Mouse (Mus musculus) erythroblast, embryonic 14.5 days (primary cell): ENCODE data around the gene Zfp451. TPM values are rescaled to one million over a fixed set of nuclear protein-coding genes. Genes with fewer than 3 reads are reported as not detected.
"Not testable (repeated sequence)": the region's sequence is repeated elsewhere in the genome, so short reads cannot be mapped to it uniquely, and the experiment has no call there.

Source experiments
- H3K27me3 ChIP-seq: 2 replicates; pipeline ENCODE4 v1.6.1; 2012; ENCODE audit warnings: inconsistent platforms; ENCODE audit not compliant: control insufficient read depth
- H3K36me3 ChIP-seq: 2 replicates; pipeline ENCODE4 v1.6.1; 2012; ENCODE audit warnings: mild to moderate bottlenecking, inconsistent platforms; ENCODE audit not compliant: control insufficient read depth
- H3K4me1 ChIP-seq: 2 replicates; pipeline ENCODE4 v1.6.1; 2012; ENCODE audit warnings: inconsistent platforms; ENCODE audit not compliant: control insufficient read depth
- H3K4me3 ChIP-seq: replicated peaks from 2 replicates; pipeline ENCODE3; 2012; ENCODE audit warnings: moderate library complexity, mild to moderate bottlenecking, inconsistent platforms
- H3K9me3 ChIP-seq: 2 replicates; pipeline ENCODE4 v1.6.1; 2012; ENCODE audit warnings: low read length, inconsistent platforms, mixed read lengths; ENCODE audit not compliant: control insufficient read depth
- GATA1 ChIP-seq: IDR thresholded peaks from 2 replicates; pipeline ENCODE4 v1.6.1; 2012; ENCODE audit warnings: low read length, inconsistent platforms, mixed read lengths
- TAL1 ChIP-seq: IDR thresholded peaks from 3 replicates; pipeline ENCODE4 v1.6.1; 2012; ENCODE audit warnings: low read length, inconsistent platforms, mixed read lengths
- polyA plus RNA-seq: library from polyadenylated mRNA; stranded (reverse); fragments of >175 nt; gene quantifications from 2 replicates; pipeline ENCODE4 v1.2.3, GENCODE M21; 2012

Gene Zfp451
- polyA plus RNA-seq, result 0.13 and 0.28 TPM in 2 replicates

DNA sequence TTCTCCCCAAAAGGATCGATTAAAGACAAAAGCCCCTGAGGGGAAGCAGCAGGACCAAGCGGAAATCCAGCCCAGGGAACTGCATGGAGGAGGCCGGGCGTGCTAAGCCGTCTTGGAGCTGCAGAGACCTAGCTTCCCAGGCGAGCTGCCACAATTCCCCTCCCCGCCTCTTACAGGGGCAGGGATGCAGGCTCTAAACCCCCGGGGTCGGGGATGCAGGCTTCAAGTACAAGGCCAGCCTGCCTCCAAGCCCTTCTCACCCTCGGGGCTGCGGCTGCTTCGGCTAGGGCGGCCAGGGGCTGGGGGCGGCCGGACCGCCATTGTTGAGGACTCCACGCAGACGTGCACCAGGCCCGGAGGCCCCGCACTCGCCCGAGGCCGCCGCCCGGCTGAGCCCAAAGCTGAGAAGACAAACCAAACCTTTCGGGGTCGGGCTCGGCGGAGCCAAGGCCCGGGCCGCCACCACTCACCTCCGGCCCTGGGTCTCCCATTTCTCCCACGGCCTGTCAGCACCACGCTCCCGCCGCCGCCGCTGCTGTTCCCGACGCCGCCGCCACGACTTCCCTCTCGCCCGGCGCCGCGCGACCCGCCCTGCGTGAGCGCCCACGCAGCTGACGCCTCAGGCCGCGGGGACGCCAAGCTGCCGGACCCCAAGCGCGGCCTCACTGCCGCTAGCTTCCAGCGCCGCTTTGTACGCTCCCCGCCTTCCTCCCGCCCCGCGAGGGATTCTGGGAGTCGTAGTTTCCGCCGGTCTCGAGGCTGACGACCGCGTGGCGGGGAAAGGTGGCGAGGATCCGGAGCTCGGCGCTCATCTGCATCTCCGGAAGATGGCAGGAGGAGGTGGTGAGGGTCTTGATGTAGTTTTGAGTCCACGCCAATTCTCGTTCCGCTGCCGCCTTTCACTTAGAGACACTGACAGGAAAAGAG is at the start of gene Zfp451:
Gene Zfp451 (minus strand): TSS at position 728 of the 927 bp plus-strand sequence.
- Histone ChIP-seq H3K27me3 (no peaks in the 10 kb centered on the region), H3K4me3 (peak within 1 kb of the TSS; percentile 97), H3K9me3 (no peaks in the 10 kb centered on the region), H3K4me1 (peaks cover 27% of the 10 kb centered on the region), H3K36me3 (peaks cover 36% of the 10 kb centered on the region)
- TF ChIP-seq TAL1, result no peak

DNA sequence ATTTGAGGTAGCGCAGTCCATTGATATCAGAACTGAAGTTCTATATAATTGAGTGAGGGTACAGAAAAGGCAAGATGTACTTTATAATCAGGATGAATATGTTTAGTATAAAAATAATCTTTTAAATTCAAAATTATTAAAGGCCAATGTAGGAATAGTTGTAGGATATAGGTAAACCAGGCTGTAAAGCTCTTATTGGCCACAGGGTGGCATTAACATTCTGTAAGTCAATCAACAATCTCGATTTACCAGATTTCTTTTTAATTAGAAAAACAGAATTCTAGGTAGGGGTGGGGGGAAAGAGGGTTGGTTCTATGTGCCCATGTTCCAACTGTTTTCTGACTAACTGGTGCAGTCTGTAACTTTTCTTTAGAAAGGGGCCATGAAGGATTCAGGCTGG is 32.4 kb upstream of the Zfp451 start:
- no peaks in the 10 kb centered on the region for H3K27me3 ChIP-seq
- no peak for TF ChIP-seq GATA1
- no peak for TF ChIP-seq TAL1
- H3K4me3 ChIP-seq, result no peak overlapping the region
- no peaks in the 10 kb centered on the region for H3K36me3 ChIP-seq
- no peaks in the 10 kb centered on the region for H3K9me3 ChIP-seq
- H3K4me1 ChIP-seq, result no peaks in the 10 kb centered on the region

DNA sequence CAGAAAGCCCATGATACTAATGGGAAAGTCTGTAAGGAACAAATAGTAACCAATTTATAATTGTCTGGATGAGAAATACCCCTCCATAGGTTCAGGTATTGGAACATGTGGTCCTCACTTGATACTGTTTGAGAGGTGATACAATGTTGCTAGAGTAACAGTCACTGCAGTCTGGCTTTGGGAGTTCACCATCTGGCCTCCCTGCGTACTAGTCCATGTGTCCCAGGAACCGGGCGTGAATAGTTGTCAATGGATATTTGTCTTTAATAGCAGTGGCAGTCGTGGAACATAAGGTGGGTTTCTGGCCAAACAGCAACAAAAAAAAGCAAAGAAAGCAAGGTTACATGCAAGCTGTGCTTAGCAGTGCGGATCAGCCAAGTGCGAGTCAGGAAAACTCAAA is 29.4 kb upstream of the Zfp451 start:
- H3K4me3 ChIP-seq, result no peak overlapping the region
- H3K36me3 ChIP-seq, result no peaks in the 10 kb centered on the region
- H3K4me1 ChIP-seq, result no peaks in the 10 kb centered on the region
- H3K27me3 ChIP-seq, result no peaks in the 10 kb centered on the region
- no peaks in the 10 kb centered on the region for H3K9me3 ChIP-seq
- no peak for TF ChIP-seq GATA1
- TF ChIP-seq TAL1, result no peak

DNA sequence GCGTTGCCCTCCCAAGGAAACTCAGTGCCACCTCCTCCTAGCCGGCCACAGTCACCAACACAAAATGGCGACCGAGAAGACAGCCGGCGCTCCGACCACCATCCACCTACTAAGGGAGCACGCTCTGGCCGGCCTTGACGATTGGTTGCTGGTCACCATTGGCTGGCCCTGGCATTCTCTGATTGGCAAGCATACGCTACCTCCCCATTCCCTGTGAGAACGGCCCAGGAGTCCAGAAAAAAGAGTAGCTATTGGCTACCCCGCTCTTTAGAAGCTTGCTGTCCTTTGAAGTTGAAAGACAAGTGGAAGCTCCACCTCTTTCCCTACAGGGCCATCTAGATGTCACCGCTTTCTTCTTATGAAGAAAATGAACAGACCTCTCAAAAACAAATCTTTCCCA is 24.6 kb upstream of the Zfp451 start:
- not testable (repeated sequence) for H3K27me3 ChIP-seq, H3K4me1 ChIP-seq, H3K9me3 ChIP-seq, H3K4me3 ChIP-seq, H3K36me3 ChIP-seq

DNA sequence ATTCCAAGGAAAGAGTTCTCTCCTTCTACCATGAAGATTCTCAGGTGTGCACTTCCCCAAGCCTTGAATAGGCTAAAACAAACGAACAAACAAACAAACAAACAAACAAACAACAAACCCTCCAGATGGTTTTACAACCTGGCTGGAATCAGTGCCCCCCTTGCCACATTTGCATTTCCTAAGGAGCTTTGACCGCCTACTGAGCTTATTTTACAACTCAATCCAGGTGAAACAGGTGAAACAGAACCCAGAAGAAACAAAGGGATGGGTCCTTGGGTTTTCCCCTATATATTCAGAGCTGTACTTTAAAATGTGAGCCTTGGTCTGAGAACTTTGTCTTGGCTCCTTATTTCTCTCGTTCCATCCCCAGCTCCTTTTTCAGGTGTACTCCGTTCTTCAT is 16.2 kb upstream of the Zfp451 start:
- no peaks in the 10 kb centered on the region for H3K4me1 ChIP-seq
- no peak overlapping the region for H3K4me3 ChIP-seq
- no peaks in the 10 kb centered on the region for H3K36me3 ChIP-seq
- H3K27me3 ChIP-seq, result no peaks in the 10 kb centered on the region
- TF ChIP-seq TAL1 (no peak), GATA1 (no peak)
- H3K9me3 ChIP-seq, result no peaks in the 10 kb centered on the region

DNA sequence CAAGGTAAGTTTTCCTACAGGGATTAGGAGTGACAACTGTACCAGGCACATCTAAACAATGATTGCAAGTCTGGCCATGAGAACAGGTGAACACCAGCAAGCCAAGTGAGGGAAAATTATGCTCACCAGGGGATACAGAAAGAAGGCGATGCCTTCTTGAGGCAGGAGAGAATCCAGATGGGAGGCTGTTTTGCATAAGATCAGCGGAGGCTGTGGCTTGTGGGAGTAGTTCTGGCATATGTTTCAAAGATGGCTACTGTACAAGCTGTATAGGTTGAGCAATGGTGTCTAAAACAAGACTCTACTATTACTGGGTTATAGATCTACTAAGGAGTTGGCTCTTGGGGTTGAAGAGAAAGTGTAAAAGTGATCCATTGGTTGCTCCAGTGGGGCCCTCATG is 3.5 kb upstream of the Zfp451 start:
- Histone ChIP-seq H3K27me3 (no peaks in the 10 kb centered on the region), H3K4me3 (no peak overlapping the region), H3K9me3 (no peaks in the 10 kb centered on the region), H3K4me1 (peaks cover 19% of the 10 kb centered on the region), H3K36me3 (peaks cover 6% of the 10 kb centered on the region)
- TF ChIP-seq TAL1 (no peak), GATA1 (no peak)

DNA sequence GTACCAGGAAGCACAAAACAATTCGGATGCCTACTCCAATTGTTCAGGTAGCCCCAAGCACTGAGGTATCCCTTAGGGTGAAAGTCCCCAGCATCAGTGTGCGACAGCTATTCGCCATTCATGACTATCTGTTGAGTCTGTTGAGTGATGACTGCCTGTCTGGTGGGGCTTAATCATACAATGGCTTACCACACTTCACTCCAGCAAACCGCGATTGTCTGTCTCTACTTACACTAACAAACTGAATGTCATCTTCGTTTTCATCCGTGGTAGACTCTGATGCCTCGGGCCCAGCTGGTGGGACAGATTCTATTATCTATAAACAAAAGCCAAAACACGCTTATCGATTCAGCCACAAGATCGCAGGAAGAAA is 914 bp downstream of the Zfp451 start:
- Histone ChIP-seq H3K27me3 (no peaks in the 10 kb centered on the region), H3K4me1 (peaks cover 27% of the 10 kb centered on the region), H3K36me3 (peaks cover 43% of the 10 kb centered on the region), H3K9me3 (no peaks in the 10 kb centered on the region), H3K4me3 (peak overlapping the region; percentile 97)
- TF ChIP-seq GATA1 (no peak), TAL1 (no peak)

DNA sequence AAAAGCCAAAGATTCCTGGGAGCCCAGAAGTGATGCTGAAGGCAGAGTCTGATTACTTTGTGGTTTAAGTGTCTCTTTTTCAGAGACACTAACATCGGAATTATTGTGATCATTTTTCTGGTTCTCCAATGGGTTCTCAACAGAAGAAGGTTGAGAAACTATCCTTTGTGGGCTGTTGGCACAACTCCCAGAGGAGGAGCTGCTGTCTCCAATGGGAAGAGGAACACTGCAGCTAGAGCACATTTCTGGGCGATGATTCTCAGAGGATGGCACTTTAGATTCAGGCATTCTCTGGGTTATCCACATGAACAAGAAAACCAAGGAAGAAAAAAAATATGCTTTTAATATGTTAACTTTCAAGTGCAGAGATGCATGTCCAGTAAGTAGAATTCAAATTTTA is 11.1 kb downstream of the Zfp451 start:
- Histone ChIP-seq H3K9me3 (no peaks in the 10 kb centered on the region), H3K27me3 (no peaks in the 10 kb centered on the region), H3K4me1 (no peaks in the 10 kb centered on the region; the same call in 1 of the 2 replicates), H3K4me3 (no peak overlapping the region), H3K36me3 (peaks cover 80% of the 10 kb centered on the region)
- TF ChIP-seq GATA1 (no peak), TAL1 (no peak)

DNA sequence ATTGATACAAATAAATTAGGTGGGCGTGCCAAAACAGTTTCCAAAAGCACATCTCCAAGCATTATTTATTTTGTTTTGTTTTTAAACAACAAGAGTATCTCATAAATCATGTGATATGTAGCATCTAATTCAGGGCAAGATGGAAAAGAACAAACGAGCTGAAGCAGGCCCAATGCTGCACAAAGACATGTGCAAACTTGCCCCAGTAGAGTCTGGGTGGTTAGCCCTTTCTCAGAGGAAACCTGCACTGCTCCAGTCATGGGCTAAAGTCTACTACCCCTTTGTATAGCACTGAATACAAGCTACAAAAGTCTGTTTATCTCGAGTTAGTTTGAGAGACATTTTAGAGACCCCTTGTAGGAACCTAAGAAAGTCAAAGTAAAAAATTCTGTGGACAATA is 14.8 kb downstream of the Zfp451 start:
- no peak for TF ChIP-seq TAL1
- no peak for TF ChIP-seq GATA1
- Histone ChIP-seq H3K4me3 (no peak overlapping the region), H3K4me1 (no peaks in the 10 kb centered on the region), H3K36me3 (peaks cover 70% of the 10 kb centered on the region), H3K27me3 (no peaks in the 10 kb centered on the region), H3K9me3 (no peaks in the 10 kb centered on the region)

DNA sequence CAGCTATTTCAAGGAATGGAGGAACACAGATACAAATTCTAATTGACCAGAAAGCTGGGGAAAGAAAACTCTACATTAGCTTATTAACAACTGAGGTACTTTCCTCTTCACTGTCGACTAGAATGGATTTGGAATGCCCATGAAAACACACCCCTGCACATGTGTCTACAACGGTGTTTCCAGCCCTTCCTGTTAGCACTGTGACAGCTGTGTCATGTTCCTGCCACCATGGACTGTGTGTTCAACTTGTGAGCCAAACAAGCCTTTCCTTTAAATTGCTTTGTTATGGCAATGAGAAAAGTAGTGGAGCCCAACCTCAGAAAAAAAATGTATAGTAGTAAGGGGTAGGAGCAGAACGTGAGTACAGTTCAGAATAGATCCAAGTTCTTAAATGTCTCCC is 25.9 kb downstream of the Zfp451 start:
- Histone ChIP-seq H3K4me1 (no peaks in the 10 kb centered on the region; the same call in 1 of the 2 replicates), H3K4me3 (no peak overlapping the region), H3K27me3 (no peaks in the 10 kb centered on the region), H3K36me3 (peaks cover 15% of the 10 kb centered on the region), H3K9me3 (no peaks in the 10 kb centered on the region)
- TF ChIP-seq GATA1 (no peak), TAL1 (no peak)
